Comparison of ENCODE assay signal across 16 mouse cellular contexts in genomic region chr8:122079093-122079492, GRCm38 (mm10).
A peak's percentile ranks its signal among the peaks of the same experiment; 100 is the strongest.
DNase-seq lines count a peak whose midpoint lies in the region; ATAC-seq lines count a peak whose summit lies in the region.
"Had no signal": no experiment of that assay in that cellular context is flagged by ENCODE, and none has a peak within 500 bp of the region (broad histone marks: within the 10 kb centered on the region; RNA-seq: fewer than 3 reads in every experiment).

No protein-coding gene starts in this region.

- H3K27me3 ChIP-seq in intestine, embryonic 15.5 days (replicated peaks): peaks cover 17% of the 10 kb centered on the region
- H3K27me3 ChIP-seq in hindbrain, embryonic 16.5 days (replicated peaks; ENCODE audit: control insufficient read depth, insufficient read depth, low read length): no peaks in the 10 kb centered on the region
- H3K27me3 ChIP-seq in hindbrain, embryonic 14.5 days (ENCODE audit: control insufficient read depth, insufficient read depth, low read length): 0 out of 2 replicates have a peak, but pooled peaks cover 4% of the 10 kb centered on the region

- 40% methylated on average over 6 of the region's 6 CpGs for WGBS in intestine, embryonic 15.5 days
- WGBS in hindbrain, embryonic 16.5 days: 65% methylated on average over 6 of the region's 6 CpGs
- 72% methylated on average over 6 of the region's 6 CpGs for WGBS in hindbrain, embryonic 14.5 days

- no peak overlapping the region for H3K4me3 ChIP-seq in intestine, embryonic 15.5 days (replicated peaks)
- no peak overlapping the region for H3K4me3 ChIP-seq in hindbrain, embryonic 16.5 days (ENCODE audit: low read length)
- H3K4me3 ChIP-seq in hindbrain, embryonic 14.5 days (replicated peaks; ENCODE audit: low read length): no peak overlapping the region

- peak; percentile 7 for DNase-seq in lung, postnatal 36 days
- no peak for DNase-seq in lung, postnatal 4 days
- peak; percentile 71 to 73 for DNase-seq in heart, postnatal 10 days
- DNase-seq in kidney, postnatal 36 days: peak; percentile 45 to 65
- DNase-seq in adrenal gland, postnatal 14 days: no peak
- DNase-seq in hindbrain, embryonic 14.5 days (ENCODE audit: low spot score): no peak
- DNase-seq: cerebellum, postnatal 10 days; layer of hippocampus, adult 9-11 months; liver; lung, embryonic 14.5 days; midbrain, embryonic 14.5 days; right cerebral cortex, adult 18-20 months; thymus, adult 18-20 months had no signal

- H3K36me3 ChIP-seq in intestine, embryonic 15.5 days: no peaks in the 10 kb centered on the region
- H3K36me3 ChIP-seq in hindbrain, embryonic 16.5 days (ENCODE audit: control insufficient read depth, insufficient read depth, low read length): no peaks in the 10 kb centered on the region
- no peaks in the 10 kb centered on the region for H3K36me3 ChIP-seq in hindbrain, embryonic 14.5 days (replicated peaks; ENCODE audit: control insufficient read depth, insufficient read depth)

- no peaks in the 10 kb centered on the region for H3K9me3 ChIP-seq in intestine, embryonic 15.5 days
- no peaks in the 10 kb centered on the region for H3K9me3 ChIP-seq in hindbrain, embryonic 16.5 days (ENCODE audit: control insufficient read depth, low read length)
- H3K9me3 ChIP-seq in hindbrain, embryonic 14.5 days (ENCODE audit: control insufficient read depth, low read length): no peaks in the 10 kb centered on the region

- H3K4me1 ChIP-seq in intestine, embryonic 15.5 days (replicated peaks): peaks cover 39% of the 10 kb centered on the region
- H3K4me1 ChIP-seq in hindbrain, embryonic 16.5 days (ENCODE audit: control insufficient read depth, insufficient read depth, low read depth, low read length): no peaks in the 10 kb centered on the region
- H3K4me1 ChIP-seq in hindbrain, embryonic 14.5 days (replicated peaks; ENCODE audit: control insufficient read depth, insufficient read depth, low read length): no peaks in the 10 kb centered on the region

- H3K9ac ChIP-seq in intestine, embryonic 15.5 days: no peak overlapping the region
- H3K9ac ChIP-seq in hindbrain, embryonic 16.5 days (ENCODE audit: low read depth, low read length): no peak overlapping the region
- H3K9ac ChIP-seq in hindbrain, embryonic 14.5 days: no peak overlapping the region
- H3K9ac ChIP-seq: lung, embryonic 14.5 days had no signal

- no peak overlapping the region for H3K4me2 ChIP-seq in intestine, embryonic 15.5 days (replicated peaks)
- H3K4me2 ChIP-seq in hindbrain, embryonic 16.5 days (ENCODE audit: low read length): no peak overlapping the region
- H3K4me2 ChIP-seq in hindbrain, embryonic 14.5 days (replicated peaks): no peak overlapping the region
- H3K4me2 ChIP-seq: lung, embryonic 14.5 days had no signal

- intact Hi-C loops in heart, postnatal 10 days (cut with DNase I): no loop called here

- peak; percentile 73; the same call in 1 of the 2 replicates for ATAC-seq in intestine, embryonic 15.5 days
- ATAC-seq in hindbrain, embryonic 16.5 days: no peak
- ATAC-seq in hindbrain, embryonic 14.5 days (ENCODE audit: low FRiP score): no peak
- ATAC-seq: forebrain, embryonic 14.5 days had no signal

- H3K27ac ChIP-seq in intestine, embryonic 15.5 days: no peak overlapping the region
- H3K27ac ChIP-seq in hindbrain, embryonic 16.5 days (ENCODE audit: low read depth, low read length): no peak overlapping the region
- H3K27ac ChIP-seq in hindbrain, embryonic 14.5 days: no peak overlapping the region

Comparison
In these comparisons a context has a peak if more than half of its experiments do, and no peak if none do; other contexts are left out.
1. DNase-seq: peak in lung, postnatal 36 days (single experiment), heart, postnatal 10 days (2 of 2) and kidney, postnatal 36 days (2 of 2); none in lung, postnatal 4 days (0 of 2), adrenal gland, postnatal 14 days (single experiment) and hindbrain, embryonic 14.5 days (single experiment).